8 mouse cellular contexts compared by ENCODE assay signal in genomic region chr10:87058251-87058925, GRCm38 (mm10). TPM values are rescaled to one million over a fixed set of nuclear protein-coding genes. Genes with fewer than 3 reads are reported as not detected.
DNase-seq lines count a peak whose midpoint lies in the region; ATAC-seq and TF ChIP-seq lines count a peak whose summit lies in the region.

No protein-coding gene starts in this region.

- TF ChIP-seq POLR2A in testis, adult 2 months (IDR thresholded peaks at IDR 0.05; ENCODE audit: control insufficient read depth, low read depth, low read length) = no peak

- DNase-seq in 3134 (ENCODE audit: extremely low read depth, insufficient read length, low spot score) = peak; percentile 6
- peak; percentile 63 for DNase-seq in ES-CJ7 (ENCODE audit: low read depth, low spot score)
- DNase-seq in cerebellum, postnatal 36 days = peak; percentile 62 to 70
- DNase-seq in left cerebral cortex, adult 9 months (ENCODE audit: low spot score in 2 of 2) = peak; percentile 16 to 68
- no peak for DNase-seq in urinary bladder, adult 18-20 months (ENCODE audit: low spot score in 2 of 2)

- no peak for TF ChIP-seq CTCF in testis, adult 2 months (IDR thresholded peaks at IDR 0.05; ENCODE audit: control insufficient read depth, insufficient read depth, insufficient replicate concordance, low read depth, low read length)

- under 1% methylated on average over 33 of the region's 34 CpGs for WGBS in midbrain, embryonic 12.5 days

- H3K4me2 ChIP-seq in midbrain, embryonic 12.5 days (replicated peaks) = peak overlapping the region; percentile 60

- H3K27me3 ChIP-seq in midbrain, embryonic 12.5 days = peaks cover 3% of the 10 kb centered on the region; the same call in 1 of the 2 replicates
- no peaks in the 10 kb centered on the region for H3K27me3 ChIP-seq in testis, adult 2 months (ENCODE audit: control insufficient read depth, insufficient read depth, low read length)

- peak; percentile 42 for ATAC-seq in granulocyte monocyte progenitor cell, adult 5-6 weeks (replicated peaks; ENCODE audit: poor library complexity, severe bottlenecking)
- peak; percentile 96 for ATAC-seq in midbrain, embryonic 12.5 days (ENCODE audit: low FRiP score, low read depth)

- peak overlapping the region; percentile 54 for H3K9ac ChIP-seq in midbrain, embryonic 12.5 days (replicated peaks)

- no peaks in the 10 kb centered on the region for H3K36me3 ChIP-seq in midbrain, embryonic 12.5 days
- H3K36me3 ChIP-seq in testis, adult 2 months (ENCODE audit: control insufficient read depth, insufficient read depth, low read length) = no peaks in the 10 kb centered on the region

- peak overlapping the region; percentile 94 for H3K27ac ChIP-seq in midbrain, embryonic 12.5 days (replicated peaks)
- H3K27ac ChIP-seq in testis, adult 2 months (ENCODE audit: control insufficient read depth, insufficient read depth, low read depth, low read length) = no peak overlapping the region

- H3K9me3 ChIP-seq in midbrain, embryonic 12.5 days = no peaks in the 10 kb centered on the region

- H3K4me3 ChIP-seq in midbrain, embryonic 12.5 days = peak overlapping the region; percentile 36
- peak overlapping the region; percentile 89 for H3K4me3 ChIP-seq in testis, adult 2 months (ENCODE audit: control insufficient read depth, low read depth, low read length)

- peaks cover 23% of the 10 kb centered on the region for H3K4me1 ChIP-seq in midbrain, embryonic 12.5 days
- H3K4me1 ChIP-seq in testis, adult 2 months (ENCODE audit: control insufficient read depth, insufficient read depth, low read length) = peaks cover 6% of the 10 kb centered on the region

RNA-seq across cellular contexts. Expression of gene 1700113H08Rik, which starts 0.5 kb away (rescaled TPM):
- not detected in 2 replicates for total RNA-seq in granulocyte monocyte progenitor cell, adult 5-6 weeks (2014; fragmentation: Nextera tagmentation)
- total RNA-seq in granulocyte monocyte progenitor cell, adult 5-6 weeks (2017) = not detected in 2 replicates
- 0.22 and 0.56 TPM in 2 replicates for polyA plus RNA-seq in midbrain, embryonic 12.5 days (2016; fragmentation: Nextera tagmentation; extraction: Ambion mirVana)
- 201 and 242 TPM in 2 replicates for polyA plus RNA-seq in testis, adult 2 months (2012; rRNA removed)

RNA-seq across cellular contexts. Expression of gene Stab2, which starts 50.6 kb away (rescaled TPM):
- not detected in 2 replicates for total RNA-seq in granulocyte monocyte progenitor cell, adult 5-6 weeks (2014; fragmentation: Nextera tagmentation)
- total RNA-seq in granulocyte monocyte progenitor cell, adult 5-6 weeks (2017) = not detected in 2 replicates
- 0.04 and 0.12 TPM in 2 replicates for polyA plus RNA-seq in midbrain, embryonic 12.5 days (2016; fragmentation: Nextera tagmentation; extraction: Ambion mirVana)
- 5.9 and 6.5 TPM in 2 replicates for polyA plus RNA-seq in testis, adult 2 months (2012; rRNA removed)

Comparison
In these comparisons a context has a peak if more than half of its experiments do, and no peak if none do; other contexts are left out.
1. DNase-seq: peak in 3134 (single experiment), ES-CJ7 (single experiment), cerebellum, postnatal 36 days (2 of 2) and left cerebral cortex, adult 9 months (2 of 2); none in urinary bladder, adult 18-20 months (0 of 2).
2. RNA of gene 1700113H08Rik, which starts 0.5 kb away (polyA plus RNA-seq): 201 to 242 TPM in testis, adult 2 months; 0.22 to 0.56 TPM in midbrain, embryonic 12.5 days; every median in the first group is over 100 times any median in the second.